36 mouse cellular contexts compared by ENCODE assay signal in the genomic region with DNA sequence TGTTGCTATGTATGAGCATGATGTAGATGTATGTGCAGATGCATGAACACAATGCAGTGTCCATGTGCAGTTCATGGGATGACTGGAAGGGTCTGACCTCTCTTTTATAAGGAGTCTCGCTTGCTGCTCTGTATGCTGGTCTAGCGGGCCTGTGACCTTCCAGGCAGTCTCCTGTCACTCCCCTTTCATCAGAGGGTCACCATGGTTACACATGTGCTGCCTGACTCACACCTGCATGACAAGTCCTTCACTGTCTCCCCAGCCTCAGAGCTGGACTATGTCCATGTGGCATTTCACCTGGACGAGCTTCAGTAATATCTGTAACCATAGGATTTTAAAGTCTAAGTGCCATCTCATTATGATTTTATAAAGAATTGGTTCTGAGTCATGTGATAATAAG. TPM values are rescaled to one million over a fixed set of nuclear protein-coding genes. Genes with fewer than 3 reads are reported as not detected.
DNase-seq lines count a peak whose midpoint lies in the region; ATAC-seq lines count a peak whose summit lies in the region.
"Had no signal": no experiment of that assay in that cellular context is flagged by ENCODE, and none has a peak within 500 bp of the region (broad histone marks: within the 10 kb centered on the region; RNA-seq: fewer than 3 reads in every experiment).

No protein-coding gene starts in this region.

- ATAC-seq in liver, embryonic 13.5 days (ENCODE audit: low read depth): 0 out of 2 replicates have a peak, but pooled peaks have one; percentile 23
- no peak for ATAC-seq in liver, embryonic 12.5 days
- ATAC-seq in intestine, embryonic 15.5 days: peak; percentile 59
- ATAC-seq in forebrain, embryonic 16.5 days: no peak
- ATAC-seq: activated CD4-positive, CD25-positive, alpha-beta regulatory T cell, adult 4 months; hindbrain, embryonic 16.5 days; midbrain, embryonic 16.5 days had no signal

- DNase-seq in liver, embryonic 13.5 days: no peak
- DNase-seq in adrenal gland, adult 8-10 months: peak; percentile 42
- DNase-seq in embryo, embryonic 10.5 days (ENCODE audit: low spot score): no peak
- no peak for DNase-seq in T-cell, adult 2 months (ENCODE audit: low spot score)
- DNase-seq: cerebellum, adult 11-12 months; cerebellum, postnatal 14 days; gastrocnemius, postnatal 10 days; heart, postnatal 10 days; kidney, postnatal 14 days; layer of hippocampus, adult 9-11 months; lung, embryonic 14.5 days; spleen, adult 18-20 months; thymus, adult 2 months; thymus, postnatal 36 days had no signal

- no peaks in the 10 kb centered on the region for H3K27me3 ChIP-seq in liver, embryonic 13.5 days
- no peaks in the 10 kb centered on the region for H3K27me3 ChIP-seq in liver, embryonic 12.5 days (replicated peaks)
- no peaks in the 10 kb centered on the region for H3K27me3 ChIP-seq in intestine, embryonic 15.5 days (replicated peaks)
- no peaks in the 10 kb centered on the region for H3K27me3 ChIP-seq in forebrain, embryonic 16.5 days (replicated peaks; ENCODE audit: control insufficient read depth, insufficient read depth, low read length)
- H3K27me3 ChIP-seq: embryonic facial prominence, embryonic 15.5 days; forebrain, embryonic 12.5 days; heart, embryonic 13.5 days; limb, embryonic 15.5 days had no signal

- peaks cover 13% of the 10 kb centered on the region for H3K4me1 ChIP-seq in liver, embryonic 13.5 days (replicated peaks)
- H3K4me1 ChIP-seq in liver, embryonic 12.5 days: peaks cover 7% of the 10 kb centered on the region; the same call in 1 of the 2 replicates
- H3K4me1 ChIP-seq in intestine, embryonic 15.5 days (replicated peaks): peaks cover 9% of the 10 kb centered on the region
- H3K4me1 ChIP-seq in forebrain, embryonic 16.5 days (replicated peaks; ENCODE audit: control insufficient read depth, insufficient read depth, low read length): no peaks in the 10 kb centered on the region; the same call in none of the 2 replicates
- H3K4me1 ChIP-seq: embryonic facial prominence, embryonic 15.5 days had no signal

- H3K4me3 ChIP-seq in liver, embryonic 13.5 days (replicated peaks): no peak overlapping the region
- no peak overlapping the region for H3K4me3 ChIP-seq in liver, embryonic 12.5 days
- H3K4me3 ChIP-seq in intestine, embryonic 15.5 days (replicated peaks): no peak overlapping the region
- H3K4me3 ChIP-seq in forebrain, embryonic 16.5 days (replicated peaks; ENCODE audit: low read length): no peak overlapping the region
- H3K4me3 ChIP-seq: embryonic facial prominence, embryonic 10.5 days; embryonic facial prominence, embryonic 15.5 days; forebrain, embryonic 12.5 days; heart, embryonic 13.5 days; limb, embryonic 10.5 days; limb, embryonic 15.5 days; midbrain, embryonic 10.5 days had no signal

- no peaks in the 10 kb centered on the region for H3K9me3 ChIP-seq in liver, embryonic 13.5 days (replicated peaks)
- H3K9me3 ChIP-seq in liver, embryonic 12.5 days (replicated peaks): no peaks in the 10 kb centered on the region
- H3K9me3 ChIP-seq in intestine, embryonic 15.5 days: no peaks in the 10 kb centered on the region
- no peaks in the 10 kb centered on the region for H3K9me3 ChIP-seq in forebrain, embryonic 16.5 days (ENCODE audit: control insufficient read depth, low read length)
- H3K9me3 ChIP-seq: embryonic facial prominence, embryonic 10.5 days; embryonic facial prominence, embryonic 15.5 days; forebrain, embryonic 12.5 days; heart, embryonic 13.5 days; limb, embryonic 10.5 days; limb, embryonic 15.5 days; midbrain, embryonic 10.5 days had no signal

- H3K9ac ChIP-seq in liver, embryonic 13.5 days: no peak overlapping the region
- H3K9ac ChIP-seq in liver, embryonic 12.5 days: no peak overlapping the region
- H3K9ac ChIP-seq in intestine, embryonic 15.5 days: no peak overlapping the region
- no peak overlapping the region for H3K9ac ChIP-seq in forebrain, embryonic 16.5 days (replicated peaks; ENCODE audit: low read depth, low read length)
- H3K9ac ChIP-seq: embryonic facial prominence, embryonic 15.5 days; forebrain, embryonic 12.5 days; heart, embryonic 13.5 days; limb, embryonic 15.5 days; lung, embryonic 14.5 days had no signal

- H3K4me2 ChIP-seq in liver, embryonic 13.5 days: no peak overlapping the region
- H3K4me2 ChIP-seq in liver, embryonic 12.5 days: no peak overlapping the region
- no peak overlapping the region for H3K4me2 ChIP-seq in intestine, embryonic 15.5 days (replicated peaks)
- H3K4me2 ChIP-seq in forebrain, embryonic 16.5 days (ENCODE audit: low read length): no peak overlapping the region
- H3K4me2 ChIP-seq: embryonic facial prominence, embryonic 15.5 days; forebrain, embryonic 12.5 days; heart, embryonic 13.5 days; limb, embryonic 15.5 days; lung, embryonic 14.5 days had no signal

- H3K36me3 ChIP-seq in liver, embryonic 13.5 days: peaks cover 4% of the 10 kb centered on the region; the same call in 1 of the 2 replicates
- peaks cover 11% of the 10 kb centered on the region for H3K36me3 ChIP-seq in liver, embryonic 12.5 days
- no peaks in the 10 kb centered on the region for H3K36me3 ChIP-seq in intestine, embryonic 15.5 days
- no peaks in the 10 kb centered on the region for H3K36me3 ChIP-seq in forebrain, embryonic 16.5 days (ENCODE audit: control insufficient read depth, insufficient read depth)

- no peak overlapping the region for H3K27ac ChIP-seq in liver, embryonic 13.5 days
- H3K27ac ChIP-seq in liver, embryonic 12.5 days: no peak overlapping the region
- H3K27ac ChIP-seq in intestine, embryonic 15.5 days: no peak overlapping the region
- no peak overlapping the region for H3K27ac ChIP-seq in forebrain, embryonic 16.5 days (ENCODE audit: low read length)
- H3K27ac ChIP-seq: embryonic facial prominence, embryonic 10.5 days; embryonic facial prominence, embryonic 15.5 days; forebrain, embryonic 12.5 days; heart, embryonic 13.5 days; limb, embryonic 10.5 days; limb, embryonic 15.5 days; midbrain, embryonic 10.5 days had no signal

- 68% methylated on average over 3 of the region's 3 CpGs for WGBS in liver, embryonic 13.5 days (ENCODE audit: insufficient replicate concordance)
- WGBS in liver, embryonic 12.5 days (ENCODE audit: insufficient replicate concordance): 82% methylated on average over 3 of the region's 3 CpGs
- WGBS in intestine, embryonic 15.5 days: 79% methylated on average over 3 of the region's 3 CpGs
- 76% methylated on average over 3 of the region's 3 CpGs for WGBS in forebrain, embryonic 16.5 days

RNA-seq across cellular contexts. Expression of a gene that starts 34.0 kb away (rescaled TPM):
- 14.4 and 15.3 TPM in 2 replicates for polyA plus RNA-seq in liver, embryonic 13.5 days (2015; fragmentation: Nextera tagmentation; extraction: Ambion mirVana)
- polyA plus RNA-seq in liver, embryonic 12.5 days (2016; fragmentation: Nextera tagmentation; extraction: Ambion mirVana): 16.7 and 19.0 TPM in 2 replicates
- 100 to 1,000 TPM; 116 to 158 (median 131) TPM for total RNA-seq in adrenal gland, adult 8-10 months (2022)
- 29.5 and 31.1 TPM in 2 replicates for polyA plus RNA-seq in intestine, embryonic 15.5 days (2015; fragmentation: Nextera tagmentation; extraction: Ambion mirVana)
- polyA plus RNA-seq in forebrain, embryonic 16.5 days (2015; fragmentation: Nextera tagmentation; extraction: Ambion mirVana): 37.5 and 39.7 TPM in 2 replicates

RNA-seq across cellular contexts. Expression of a gene that starts 43.9 kb away (rescaled TPM):
- 1.6 and 2.0 TPM in 2 replicates for polyA plus RNA-seq in liver, embryonic 13.5 days (2015; fragmentation: Nextera tagmentation; extraction: Ambion mirVana)
- polyA plus RNA-seq in liver, embryonic 12.5 days (2016; fragmentation: Nextera tagmentation; extraction: Ambion mirVana): 1.1 and 1.5 TPM in 2 replicates
- total RNA-seq in adrenal gland, adult 8-10 months (2022): not detected
- 0.18 TPM in 1 of 2 replicates, not detected in the other for polyA plus RNA-seq in intestine, embryonic 15.5 days (2015; fragmentation: Nextera tagmentation; extraction: Ambion mirVana)
- polyA plus RNA-seq in forebrain, embryonic 16.5 days (2015; fragmentation: Nextera tagmentation; extraction: Ambion mirVana): not detected in 2 replicates
- total RNA-seq: gastrocnemius, postnatal 10 days; heart, adult 8-10 months; heart, postnatal 10 days; hematopoietic stem cell, adult 5-6 weeks; left cerebral cortex, postnatal 10 days; megakaryocyte progenitor cell, adult 5-6 weeks; neutrophil, adult 5-6 weeks had no signal
- polyA plus RNA-seq: activated CD4-positive, CD25-positive, alpha-beta regulatory T cell, adult 4 months; cortical plate, adult 2 months; embryonic facial prominence, embryonic 15.5 days; forebrain, embryonic 12.5 days; gonadal fat pad, adult 2 months; heart, embryonic 13.5 days; hindbrain, embryonic 16.5 days; intestine, embryonic 14.5 days; limb, embryonic 15.5 days; lung, embryonic 14.5 days; midbrain, embryonic 10.5 days; midbrain, embryonic 16.5 days; neural tube, embryonic 11.5 days; thymus, adult 2 months had no signal

RNA-seq across cellular contexts. Expression of a gene that starts 59.9 kb away (rescaled TPM):
- 0.32 and 0.38 TPM in 2 replicates for polyA plus RNA-seq in liver, embryonic 13.5 days (2015; fragmentation: Nextera tagmentation; extraction: Ambion mirVana)
- polyA plus RNA-seq in liver, embryonic 12.5 days (2016; fragmentation: Nextera tagmentation; extraction: Ambion mirVana): 0.10 and 0.16 TPM in 2 replicates
- under 1 TPM in 1 of 4 experiments, not detected in 3; 0.11 TPM for total RNA-seq in adrenal gland, adult 8-10 months (2022)
- polyA plus RNA-seq in intestine, embryonic 15.5 days (2015; fragmentation: Nextera tagmentation; extraction: Ambion mirVana): 0.03 TPM in 1 of 2 replicates, not detected in the other
- polyA plus RNA-seq in forebrain, embryonic 16.5 days (2015; fragmentation: Nextera tagmentation; extraction: Ambion mirVana): not detected in 2 replicates
- total RNA-seq: gastrocnemius, postnatal 10 days; heart, adult 8-10 months; heart, postnatal 10 days; hematopoietic stem cell, adult 5-6 weeks had no signal
- polyA plus RNA-seq: embryonic facial prominence, embryonic 10.5 days; forebrain, embryonic 12.5 days; heart, embryonic 13.5 days; intestine, embryonic 14.5 days; neural tube, embryonic 11.5 days; thymus, adult 2 months had no signal

Comparison
In these comparisons a context has a peak if more than half of its experiments do, and no peak if none do; other contexts are left out.
1. ATAC-seq: peak in liver, embryonic 13.5 days (single experiment) and intestine, embryonic 15.5 days (single experiment); none in liver, embryonic 12.5 days (single experiment) and forebrain, embryonic 16.5 days (single experiment).